ENCODE assay signal across 30 mouse cellular contexts in genomic region chr2:11597906-11598305, GRCm38 (mm10). TPM values are rescaled to one million over a fixed set of nuclear protein-coding genes. Genes with fewer than 3 reads are reported as not detected.
"Had no signal": no experiment of that assay in that cellular context is flagged by ENCODE, and none has a peak within 500 bp of the region (broad histone marks: within the 10 kb centered on the region; RNA-seq: fewer than 3 reads in every experiment).

No protein-coding gene starts in this region.

- H3K27me3 ChIP-seq: limb, embryonic 13.5 days; liver, embryonic 12.5 days; liver, embryonic 15.5 days had no signal

- H3K9ac ChIP-seq: hindbrain, embryonic 14.5 days; limb, embryonic 13.5 days; liver, embryonic 12.5 days; liver, embryonic 15.5 days had no signal

- ATAC-seq: hindbrain, postnatal 0 days; inflammation-experienced regulatory T-cells, adult 6 months; intestine, embryonic 16.5 days; liver, embryonic 12.5 days had no signal

- H3K4me2 ChIP-seq: hindbrain, embryonic 14.5 days; limb, embryonic 13.5 days; liver, embryonic 12.5 days; liver, embryonic 15.5 days had no signal

- H3K4me3 ChIP-seq: layer of hippocampus, adult 2 months; limb, embryonic 10.5 days; limb, embryonic 13.5 days; liver, embryonic 12.5 days; liver, embryonic 15.5 days; midbrain, embryonic 10.5 days had no signal

- DNase-seq: layer of hippocampus, adult 9-11 months; lung, adult 2 months; lung, postnatal 14 days; lung, postnatal 4 days; midbrain, embryonic 14.5 days; thymus, adult 2 months; thymus, postnatal 14 days had no signal

- H3K9me3 ChIP-seq: limb, embryonic 10.5 days; limb, embryonic 13.5 days; liver, embryonic 12.5 days; liver, embryonic 15.5 days; midbrain, embryonic 10.5 days had no signal

- H3K27ac ChIP-seq: hindbrain, embryonic 14.5 days; hindbrain, postnatal 0 days; layer of hippocampus, adult 2 months; limb, embryonic 10.5 days; limb, embryonic 13.5 days; liver, embryonic 12.5 days; liver, embryonic 15.5 days; midbrain, embryonic 10.5 days; stomach, postnatal 0 days had no signal

RNA-seq across cellular contexts. Expression of gene Gm17490, which starts 28.2 kb away (rescaled TPM):
- total RNA-seq: hindbrain, postnatal 0 days; layer of hippocampus, adult 2 months; layer of hippocampus, postnatal 25 days; left cerebral cortex, adult 18-20 months; left cerebral cortex, postnatal 25 days; megakaryocyte progenitor cell, adult 5-6 weeks; midbrain, postnatal 0 days had no signal
- polyA plus RNA-seq: hindbrain, embryonic 14.5 days; hindbrain, postnatal 0 days; inflammation-experienced regulatory T-cells, adult 6 months; intestine, embryonic 16.5 days; large intestine, adult 2 months; limb, embryonic 10.5 days; limb, embryonic 13.5 days; liver, embryonic 12.5 days; liver, embryonic 15.5 days; lung, adult 2 months; lung, embryonic 16.5 days; midbrain, embryonic 10.5 days; midbrain, embryonic 14.5 days; midbrain, postnatal 0 days; neural tube, embryonic 11.5 days; neural tube, embryonic 14.5 days; small intestine, adult 2 months; spleen, adult 2 months; stomach, embryonic 14.5 days; stomach, postnatal 0 days; thymus, adult 2 months had no signal

RNA-seq across cellular contexts. Expression of gene Il2ra, which starts 44.7 kb away (rescaled TPM):
- total RNA-seq: hindbrain, postnatal 0 days; left cerebral cortex, postnatal 25 days; megakaryocyte progenitor cell, adult 5-6 weeks; midbrain, postnatal 0 days had no signal
- polyA plus RNA-seq: hindbrain, embryonic 14.5 days; limb, embryonic 10.5 days; limb, embryonic 13.5 days; liver, embryonic 12.5 days; liver, embryonic 15.5 days; midbrain, embryonic 10.5 days; midbrain, embryonic 14.5 days; midbrain, postnatal 0 days; neural tube, embryonic 11.5 days; neural tube, embryonic 14.5 days; stomach, embryonic 14.5 days; stomach, postnatal 0 days had no signal
